In the genomic region with DNA sequence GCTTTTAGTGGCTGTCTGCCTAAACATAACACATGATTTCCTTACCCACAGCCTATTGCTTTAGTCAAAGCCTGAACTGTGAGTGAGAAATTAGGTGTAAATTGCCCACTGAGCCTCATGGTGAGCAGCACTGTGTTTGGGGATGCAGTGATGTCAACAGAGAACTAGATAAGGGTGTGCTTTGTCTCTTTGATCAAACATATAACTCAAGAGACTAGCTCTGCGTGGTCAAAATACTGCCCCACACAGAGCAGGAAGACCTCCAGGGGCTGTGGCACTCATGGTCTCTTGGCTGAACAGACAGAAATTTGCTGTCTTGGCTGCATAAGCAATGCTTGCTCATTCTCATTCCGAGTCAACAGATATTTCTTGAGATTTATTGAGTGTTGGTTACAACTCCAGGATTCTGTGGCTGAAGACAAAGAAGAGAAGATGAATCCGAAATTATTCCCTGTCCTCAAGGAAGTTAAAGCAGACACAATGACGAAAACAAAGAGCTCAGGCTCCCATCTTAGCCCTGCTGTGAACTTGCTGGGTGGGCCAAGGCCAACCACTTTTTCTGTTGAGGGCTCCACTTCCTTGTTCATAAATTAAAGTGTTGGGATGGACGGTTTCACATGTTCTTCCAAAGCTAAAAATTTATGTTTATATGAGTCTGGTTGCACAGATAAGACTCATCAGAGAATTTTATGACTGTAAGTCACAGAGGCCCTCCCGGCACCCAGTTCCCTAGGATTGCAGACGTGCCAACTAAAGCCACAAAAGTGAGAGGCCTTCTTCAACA, we compare ENCODE assay signal across 15 mouse cellular contexts.
DNase-seq lines count a peak whose midpoint lies in the region; ATAC-seq and TF ChIP-seq lines count a peak whose summit lies in the region.
"Had no signal": no experiment of that assay in that cellular context is flagged by ENCODE, and none has a peak within 500 bp of the region (broad histone marks: within the 10 kb centered on the region; RNA-seq: fewer than 3 reads in every experiment).

No protein-coding gene starts in this region.

- H3K36me3 ChIP-seq in embryonic facial prominence, embryonic 15.5 days: no peaks in the 10 kb centered on the region
- H3K36me3 ChIP-seq in midbrain, embryonic 16.5 days (ENCODE audit: control insufficient read depth, insufficient read depth, low read length): no peaks in the 10 kb centered on the region
- H3K36me3 ChIP-seq: heart, embryonic 15.5 days; midbrain, embryonic 12.5 days had no signal

- no peak overlapping the region for H3K4me2 ChIP-seq in embryonic facial prominence, embryonic 15.5 days (replicated peaks)
- no peak overlapping the region for H3K4me2 ChIP-seq in midbrain, embryonic 16.5 days (ENCODE audit: low read length)
- H3K4me2 ChIP-seq: heart, embryonic 15.5 days; midbrain, embryonic 12.5 days had no signal

- H3K27me3 ChIP-seq in embryonic facial prominence, embryonic 15.5 days: no peaks in the 10 kb centered on the region
- H3K27me3 ChIP-seq in midbrain, embryonic 16.5 days (ENCODE audit: control insufficient read depth, insufficient read depth, low read depth, low read length): no peaks in the 10 kb centered on the region
- H3K27me3 ChIP-seq: heart, embryonic 15.5 days; midbrain, embryonic 12.5 days had no signal

- no peak for TF ChIP-seq CTCF in gastrocnemius, adult 2 months (IDR thresholded peaks at IDR 0.05)

- H3K4me1 ChIP-seq in embryonic facial prominence, embryonic 15.5 days: peaks cover 5% of the 10 kb centered on the region; the same call in 1 of the 2 replicates
- H3K4me1 ChIP-seq in midbrain, embryonic 16.5 days (ENCODE audit: control insufficient read depth, insufficient read depth, low read length): no peaks in the 10 kb centered on the region
- H3K4me1 ChIP-seq: heart, embryonic 15.5 days; midbrain, embryonic 12.5 days had no signal

- intact Hi-C loops in gastrocnemius, postnatal 14 days (cut with DNase I; ENCODE audit: low total_unique reads): no loop called here
- intact Hi-C loops in gastrocnemius, adult 2 months (cut with DNase I): no loop called here

- H3K27ac ChIP-seq in gastrocnemius, adult 2 months: no peak overlapping the region
- 0 out of 2 replicates have a peak overlapping the region, but pooled peaks have one; percentile 28 for H3K27ac ChIP-seq in embryonic facial prominence, embryonic 15.5 days (replicated peaks)
- H3K27ac ChIP-seq in midbrain, embryonic 16.5 days (ENCODE audit: low read length): no peak overlapping the region
- H3K27ac ChIP-seq: heart, embryonic 15.5 days; midbrain, embryonic 12.5 days had no signal

- ATAC-seq in embryonic facial prominence, embryonic 15.5 days (ENCODE audit: insufficient number of reproducible peaks, low FRiP score, low TSS enrichment, low read depth): no peak
- ATAC-seq in midbrain, embryonic 16.5 days: no peak

- H3K4me3 ChIP-seq in gastrocnemius, adult 2 months: no peak overlapping the region
- no peak overlapping the region for H3K4me3 ChIP-seq in embryonic facial prominence, embryonic 15.5 days (replicated peaks)
- no peak overlapping the region for H3K4me3 ChIP-seq in midbrain, embryonic 16.5 days (ENCODE audit: low read depth, low read length)
- H3K4me3 ChIP-seq: heart, embryonic 15.5 days; midbrain, embryonic 12.5 days had no signal

- DNase-seq in gastrocnemius, postnatal 14 days: peak; percentile 12
- no peak for DNase-seq in gastrocnemius, adult 2 months
- DNase-seq in kidney, postnatal 4 days: peak; percentile 43 to 63
- DNase-seq in lung, postnatal 25 days (ENCODE audit: low spot score): peak; percentile 13
- DNase-seq in ovary, postnatal 10 days (ENCODE audit: low spot score): no peak
- DNase-seq in spleen, postnatal 4 days (ENCODE audit: low spot score in 2 of 2): no peak
- DNase-seq: cerebellum, postnatal 36 days; heart, adult 11 months; layer of hippocampus, postnatal 36 days; right cerebral cortex, postnatal 4 days; thymus, postnatal 25 days had no signal

- H3K9ac ChIP-seq in embryonic facial prominence, embryonic 15.5 days: no peak overlapping the region
- H3K9ac ChIP-seq in midbrain, embryonic 16.5 days (ENCODE audit: low read depth, low read length): no peak overlapping the region
- H3K9ac ChIP-seq: heart, embryonic 15.5 days; midbrain, embryonic 12.5 days had no signal

- H3K9me3 ChIP-seq in embryonic facial prominence, embryonic 15.5 days (replicated peaks): no peaks in the 10 kb centered on the region
- no peaks in the 10 kb centered on the region for H3K9me3 ChIP-seq in midbrain, embryonic 16.5 days (replicated peaks; ENCODE audit: control insufficient read depth, low read length, poor library complexity, severe bottlenecking)
- H3K9me3 ChIP-seq: heart, embryonic 15.5 days; midbrain, embryonic 12.5 days had no signal

- 69% methylated on average over 7 of the region's 7 CpGs for whole genome bisulfite sequencing in embryonic facial prominence, embryonic 15.5 days
- WGBS in midbrain, embryonic 16.5 days: 79% methylated on average over 7 of the region's 7 CpGs

Comparison
In these comparisons a context has a peak if more than half of its experiments do, and no peak if none do; other contexts are left out.
1. DNase-seq: peak in gastrocnemius, postnatal 14 days (single experiment), kidney, postnatal 4 days (2 of 2) and lung, postnatal 25 days (single experiment); none in gastrocnemius, adult 2 months (single experiment), ovary, postnatal 10 days (single experiment) and spleen, postnatal 4 days (0 of 2).